Mouse (Mus musculus): Measurements from ENCODE around the gene Tarsl2. TPM values are rescaled to one million over a fixed set of nuclear protein-coding genes. Genes with fewer than 3 reads are reported as not detected.

Gene Tarsl2
- total RNA-seq, 2 experiments from 2014 or later, result 31.3 to 35.3 TPM

DNA sequence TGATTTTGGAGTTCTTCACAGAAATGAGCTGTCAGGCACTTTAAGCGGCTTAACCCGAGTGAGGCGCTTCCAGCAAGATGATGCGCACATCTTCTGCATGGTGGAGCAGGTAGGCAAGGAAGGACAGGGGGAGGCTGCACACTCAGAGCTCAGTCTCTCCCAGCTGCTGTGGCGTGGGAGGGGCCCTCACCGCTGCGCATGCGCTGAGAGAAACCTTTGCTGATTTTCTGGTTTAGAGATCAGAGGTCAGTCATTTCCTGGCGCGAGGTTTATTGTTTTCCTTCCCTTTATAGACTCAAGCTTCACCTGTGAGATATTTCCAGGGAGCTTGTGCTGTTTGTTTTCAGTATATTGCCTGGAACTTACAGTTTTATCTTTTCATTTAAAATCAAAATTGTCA, 33.4 kb downstream of the Tarsl2 start:
- no peak for TF ChIP-seq CTCF (conservative IDR thresholded peaks at IDR 0.05)
- no peak overlapping the region for H3K27ac ChIP-seq
- no peak for DNase-seq (ENCODE audit: low spot score in 2 of 2)

DNA sequence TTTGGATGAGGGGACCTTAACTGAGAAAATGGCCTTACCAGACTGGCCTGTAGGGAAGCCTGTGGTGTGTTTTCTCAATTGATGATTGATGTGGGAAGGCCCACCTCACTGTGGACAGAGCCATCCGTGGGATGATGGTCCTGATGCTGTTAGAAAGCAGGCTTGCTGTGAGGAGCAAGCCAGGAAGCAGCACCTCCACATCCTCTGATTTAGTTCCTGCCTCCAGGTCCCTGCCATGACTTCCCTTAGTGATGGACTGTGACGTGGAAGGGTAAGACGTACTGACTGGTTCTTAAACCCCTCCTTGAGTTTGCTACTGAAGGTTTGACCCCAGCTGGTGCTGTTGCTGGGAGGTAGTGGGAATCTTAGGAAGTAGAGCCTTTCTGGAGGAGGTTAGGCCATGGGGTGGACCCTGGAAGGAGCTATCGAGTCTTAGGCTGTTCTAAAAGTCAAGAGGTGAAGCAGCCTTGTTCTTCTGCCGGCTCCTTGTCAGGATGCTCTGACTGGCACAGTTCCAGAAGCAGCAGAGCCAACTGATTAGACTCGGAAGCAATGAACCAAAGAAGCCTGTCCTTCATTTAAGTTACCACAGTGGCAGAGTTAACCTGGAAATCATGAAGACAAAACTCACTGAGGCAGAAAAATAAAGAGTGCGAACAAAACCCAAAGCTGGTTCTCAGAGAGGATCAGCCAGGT, 34.4 kb downstream of the Tarsl2 start:
- TF ChIP-seq CTCF (conservative IDR thresholded peaks at IDR 0.05), result no peak
- Histone ChIP-seq H3K4me3 (no peak overlapping the region), H3K27ac (no peak overlapping the region)
- DNase-seq (ENCODE audit: low spot score in 2 of 2), result no peak

More for the DNA sequence above, 33.4 kb downstream of the Tarsl2 start:
- no peak overlapping the region for H3K4me3 ChIP-seq

DNA sequence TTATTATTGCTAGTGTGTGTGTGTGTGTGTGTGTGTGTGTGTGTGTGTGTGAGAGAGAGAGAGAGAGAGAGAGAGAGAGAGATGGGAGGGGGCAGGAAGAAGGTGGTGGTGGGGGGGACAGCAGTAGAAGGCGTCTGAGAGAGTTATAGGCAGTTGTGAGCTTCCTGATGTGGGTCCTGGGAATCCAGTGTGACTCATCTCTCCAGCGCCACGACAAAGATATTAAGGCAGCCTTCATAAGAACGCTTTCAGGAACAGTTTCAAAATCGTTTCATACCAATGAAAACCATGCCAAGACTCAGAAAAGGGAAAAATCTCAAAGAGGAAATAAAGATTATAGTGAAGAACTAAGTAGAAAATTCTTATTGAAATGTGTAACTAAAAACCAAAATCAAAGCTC, 36.5 kb downstream of the Tarsl2 start:
- H3K4me3 ChIP-seq, result no peak overlapping the region
- H3K27ac ChIP-seq, result no peak overlapping the region
- no peak for TF ChIP-seq CTCF (conservative IDR thresholded peaks at IDR 0.05)
- no peak for DNase-seq (ENCODE audit: low spot score in 2 of 2)

DNA sequence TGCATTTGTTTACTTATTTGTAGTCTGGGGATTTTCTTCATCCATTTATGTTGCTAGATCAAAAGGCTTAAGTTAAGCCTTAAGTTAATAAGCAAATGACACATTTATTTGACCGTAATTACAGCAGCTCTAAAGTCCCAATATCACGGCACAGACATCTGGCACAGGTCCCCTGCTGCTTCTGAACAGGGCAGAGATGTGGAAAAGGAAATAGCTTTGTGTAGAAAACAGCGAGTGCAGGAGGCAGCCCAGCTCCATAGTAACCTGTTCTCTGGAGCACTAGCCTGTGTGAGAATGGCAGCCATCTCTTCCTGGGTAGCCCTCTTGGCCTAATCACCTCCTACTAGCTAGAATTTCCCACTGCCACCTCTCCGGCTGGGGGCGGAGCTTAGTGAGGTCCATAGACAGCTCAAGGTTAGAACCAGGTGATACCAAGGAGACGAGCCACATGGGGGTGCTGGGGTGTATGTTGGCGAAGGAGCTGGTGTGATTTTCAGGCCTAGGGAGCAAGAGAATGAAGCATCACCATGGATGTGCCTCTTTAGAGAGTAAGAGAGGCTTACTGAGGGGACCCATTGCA, 39.6 kb downstream of the Tarsl2 start:
- H3K4me3 ChIP-seq, result no peak overlapping the region
- H3K27ac ChIP-seq, result no peak overlapping the region
- DNase-seq (ENCODE audit: low spot score in 2 of 2), result no peak
- TF ChIP-seq CTCF (conservative IDR thresholded peaks at IDR 0.05), result no peak

DNA sequence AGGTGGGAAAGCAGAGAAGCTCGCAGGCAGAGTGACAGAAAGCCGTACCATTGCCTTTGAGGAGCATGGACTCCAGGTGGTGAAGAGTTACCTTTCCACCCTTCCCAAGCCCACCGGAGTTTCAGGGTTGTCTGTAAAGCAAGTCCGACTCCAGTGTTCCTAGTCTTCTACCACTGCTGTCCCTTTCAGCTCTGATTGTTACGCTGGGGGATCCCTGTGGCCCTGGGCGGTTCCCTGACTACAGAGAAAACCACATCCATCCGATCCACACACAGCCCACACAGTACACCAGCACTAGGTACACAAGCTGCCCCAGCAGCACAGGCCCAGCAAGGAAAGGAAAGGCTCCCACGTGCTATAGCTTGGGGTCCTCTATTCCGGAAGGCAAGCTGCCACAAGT, 42.0 kb downstream of the Tarsl2 start:
- Histone ChIP-seq H3K4me3 (no peak overlapping the region), H3K27ac (no peak overlapping the region)
- no peak for DNase-seq (ENCODE audit: low spot score in 2 of 2)
- TF ChIP-seq CTCF (conservative IDR thresholded peaks at IDR 0.05), result no peak

GRCm38 (mm10) chr7:65690869-65691268, 46.2 kb downstream of the Tarsl2 start, which contains the start of gene Tm2d3:
Tm2d3 (plus strand) TSS chr7:65691169.
- Histone ChIP-seq H3K4me3 (no peak within 1 kb of the TSS), H3K27ac (no peak within 1 kb of the TSS)
- no peak for TF ChIP-seq CTCF (conservative IDR thresholded peaks at IDR 0.05)
- DNase-seq (ENCODE audit: low spot score in 2 of 2), result no peak

DNA sequence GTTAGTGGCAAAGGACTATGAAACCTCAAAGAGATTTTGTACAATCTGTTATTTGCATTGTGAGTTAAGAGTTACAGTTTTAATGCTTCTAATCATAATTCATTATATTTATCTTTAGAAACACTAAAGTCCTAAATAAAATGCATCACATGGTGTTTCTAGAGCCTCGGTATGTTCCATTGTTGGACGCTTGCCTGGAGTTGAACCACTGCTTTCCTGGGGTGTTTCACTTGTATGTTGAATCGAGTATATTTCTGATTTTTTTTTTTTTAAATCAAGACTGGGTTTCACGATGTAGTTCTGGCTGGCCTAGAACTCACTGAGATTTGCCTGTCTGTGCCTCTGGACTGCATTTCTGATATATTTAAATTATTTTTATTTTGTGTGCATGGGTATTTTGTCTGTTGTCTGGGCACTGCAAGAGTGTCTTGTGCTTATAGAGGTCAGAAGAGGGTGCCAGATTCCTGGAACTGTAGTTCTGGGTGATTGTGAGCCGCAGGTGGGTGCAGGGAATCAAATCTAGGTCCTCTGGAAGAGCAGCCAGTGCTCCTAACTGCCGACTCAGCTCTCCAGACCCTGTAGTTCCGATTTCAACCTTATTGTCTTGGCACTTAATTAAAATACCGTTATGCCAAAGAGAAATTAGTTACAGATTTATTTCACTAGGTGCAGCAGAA, 47.4 kb downstream of the Tarsl2 start:
- Histone ChIP-seq H3K27ac (no peak overlapping the region), H3K4me3 (no peak overlapping the region)
- no peak for DNase-seq (ENCODE audit: low spot score in 2 of 2)
- no peak for TF ChIP-seq CTCF (conservative IDR thresholded peaks at IDR 0.05)

DNA sequence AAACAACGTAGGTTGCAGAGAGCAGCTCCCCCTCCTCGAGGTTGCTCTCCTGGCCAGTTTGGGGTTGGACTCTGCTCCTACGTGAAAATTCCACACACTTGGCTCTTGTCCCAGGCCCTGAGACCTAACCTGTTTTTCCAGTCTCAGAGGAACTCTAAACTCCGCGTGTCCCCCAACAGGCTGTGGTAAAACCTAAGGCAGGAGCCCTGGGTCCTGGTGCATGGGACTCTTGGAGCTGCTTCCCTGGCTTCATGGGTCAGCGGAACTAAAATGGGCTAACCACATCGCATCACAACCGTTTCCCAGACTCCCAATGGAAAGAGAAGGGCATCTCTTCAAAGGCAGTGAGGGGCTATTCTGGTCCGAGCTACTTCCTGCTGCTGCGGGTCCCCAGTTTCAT, 48.2 kb downstream of the Tarsl2 start:
- Histone ChIP-seq H3K27ac (peak overlapping the region; percentile 90), H3K4me3 (peak overlapping the region; percentile 77)
- TF ChIP-seq CTCF (conservative IDR thresholded peaks at IDR 0.05), result no peak
- no peak for DNase-seq (ENCODE audit: low spot score in 2 of 2)

- DNase-seq (ENCODE audit: low spot score in 2 of 2), result peak; percentile 86 to 90
- peak; percentile 31 for TF ChIP-seq CTCF (conservative IDR thresholded peaks at IDR 0.05)
- Histone ChIP-seq H3K4me3 (peak overlapping the region; percentile 77), H3K27ac (peak overlapping the region; percentile 90)
Observed at GRCm38 (mm10) chr7:65693301-65693821, 48.7 kb downstream of the Tarsl2 start.

DNA sequence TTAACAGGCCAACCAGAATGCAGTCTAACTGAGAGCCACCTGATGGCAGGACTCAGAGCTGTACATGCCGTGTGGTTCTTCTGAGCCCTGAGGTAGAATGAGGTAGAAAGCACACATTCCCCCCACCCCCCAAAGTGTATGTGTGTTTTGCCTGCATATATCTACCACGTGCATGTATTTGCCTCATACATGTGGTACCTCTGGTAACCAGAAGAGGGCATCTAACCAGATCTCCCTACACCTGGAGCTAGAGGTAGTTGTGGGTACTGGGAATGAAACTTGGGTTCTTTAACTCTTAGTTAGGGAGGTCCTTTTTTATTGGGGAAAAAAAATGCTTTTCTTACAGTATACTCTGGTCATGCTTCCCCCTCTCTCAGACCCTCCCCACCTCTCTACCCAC, 51.8 kb downstream of the Tarsl2 start:
- peak; percentile 73 for TF ChIP-seq CTCF (conservative IDR thresholded peaks at IDR 0.05)
- Histone ChIP-seq H3K27ac (no peak overlapping the region), H3K4me3 (no peak overlapping the region)
- DNase-seq (ENCODE audit: low spot score in 2 of 2), result peak in 1 of 2 experiments; percentile 20

DNA sequence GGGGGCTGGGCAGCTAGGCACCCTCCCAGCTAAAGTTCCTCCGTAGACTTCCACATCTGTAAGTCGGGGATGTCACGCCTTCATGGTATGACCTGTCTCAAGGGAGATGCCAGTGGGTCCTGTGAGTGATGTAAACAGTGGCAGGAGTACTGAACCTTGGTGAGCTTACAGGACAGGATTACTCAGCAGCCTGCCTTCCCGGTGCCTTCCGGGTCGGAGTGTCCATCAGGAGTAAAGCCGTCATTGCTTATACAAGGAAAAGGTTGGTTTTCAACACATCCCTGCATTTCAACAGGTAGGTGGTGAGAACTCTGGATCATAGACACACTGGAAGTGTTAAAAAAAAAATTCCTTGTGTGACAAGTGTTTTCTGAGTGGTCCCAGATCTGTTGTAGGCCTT, 57.4 kb downstream of the Tarsl2 start:
- Histone ChIP-seq H3K4me3 (no peak overlapping the region), H3K27ac (no peak overlapping the region)
- no peak for DNase-seq (ENCODE audit: low spot score in 2 of 2)
- TF ChIP-seq CTCF (conservative IDR thresholded peaks at IDR 0.05), result no peak

- Histone ChIP-seq H3K27ac (no peak overlapping the region), H3K4me3 (no peak overlapping the region; the same call in 1 of the 2 replicates)
- DNase-seq (ENCODE audit: low spot score in 2 of 2), result peak; percentile 63 to 82
- TF ChIP-seq CTCF (conservative IDR thresholded peaks at IDR 0.05), result peak; percentile 96
Observed at GRCm38 (mm10) chr7:65704818-65705242, 60.1 kb downstream of the Tarsl2 start.

GRCm38 (mm10) chr7:65708506-65708905, 63.8 kb downstream of the Tarsl2 start:
- DNase-seq (ENCODE audit: low spot score in 2 of 2), result no peak
- Histone ChIP-seq H3K4me3 (no peak overlapping the region), H3K27ac (no peak overlapping the region)
- TF ChIP-seq CTCF (conservative IDR thresholded peaks at IDR 0.05), result no peak

Measured in layer of hippocampus, adult 2 months (tissue).